Mouse (Mus musculus) limb, embryonic 11.5 days (tissue): ENCODE measurements around the gene Luzp2. TPM values are rescaled to one million over a fixed set of nuclear protein-coding genes. Genes with fewer than 3 reads are reported as not detected.

Experiments
- ATAC-seq: fragments of 200-750 bp; cut with Nextera tagmentation; 2 replicates; pipeline ENCODE4 v1.8.0; 2017; ENCODE audit warnings: low read depth; ENCODE audit not compliant: insufficient number of reproducible peaks, low FRiP score, low TSS enrichment
- DNase-seq: peaks from one replicate; pipeline ENCODE4 v3.0.0-alpha.2; 2015; ENCODE audit warnings: low spot score
- H3K27ac ChIP-seq: fragments of 300-500 bp; sonication (generic); replicated peaks from 2 replicates; pipeline ENCODE4 v1.5.1; 2014; ENCODE audit warnings: low read depth, mild to moderate bottlenecking, low read length
- H3K27me3 ChIP-seq: fragments of 300-500 bp; sonication (generic); 2 replicates; pipeline ENCODE4 v1.6.1; 2014; ENCODE audit warnings: mild to moderate bottlenecking, low read length, mixed read lengths; ENCODE audit not compliant: control insufficient read depth, insufficient read depth
- H3K36me3 ChIP-seq: fragments of 300-500 bp; sonication (generic); 2 replicates; pipeline ENCODE4 v1.6.1; 2014; ENCODE audit warnings: mild to moderate bottlenecking, low read length, moderate library complexity, mixed read lengths; ENCODE audit not compliant: control insufficient read depth, insufficient read depth
- H3K4me1 ChIP-seq: fragments of 300-500 bp; sonication (generic); 2 replicates; pipeline ENCODE4 v1.6.1; 2014; ENCODE audit warnings: low read length, mixed read lengths; ENCODE audit not compliant: control insufficient read depth, insufficient read depth
- H3K4me2 ChIP-seq: fragments of 300-500 bp; sonication (generic); 2 replicates; pipeline ENCODE4 v1.6.1; 2014; ENCODE audit warnings: low read depth, mild to moderate bottlenecking, moderate library complexity; ENCODE audit not compliant: severe bottlenecking
- H3K4me3 ChIP-seq: fragments of 300-500 bp; sonication (generic); 2 replicates; pipeline ENCODE4 v1.5.1; 2014; ENCODE audit warnings: low read depth, low read length
- H3K9ac ChIP-seq: fragments of 300-500 bp; sonication (generic); 2 replicates; pipeline ENCODE4 v1.6.1; 2014; ENCODE audit warnings: mild to moderate bottlenecking, low read length
- H3K9me3 ChIP-seq: fragments of 300-500 bp; sonication (generic); 2 replicates; pipeline ENCODE4 v1.6.1; 2016; ENCODE audit warnings: low read length; ENCODE audit not compliant: control insufficient read depth
- WGBS: fragments of 180-500 bp; shearing (Covaris S2); extraction: QIAGEN DNeasy Blood & Tissue Kit; methylation state at CpG from one replicate; pipeline ENCODE4 v1.1.7; 2014; 5-methylcytosine and 5-hydroxymethylcytosine counted together
- polyA plus RNA-seq: library from polyadenylated mRNA; unstranded; fragments of >200 nt; fragmentation: Nextera tagmentation; extraction: Ambion mirVana; gene quantifications from 2 replicates; pipeline ENCODE4 v1.2.1, GENCODE M21; 2014

The Luzp2 gene
- polyA plus RNA-seq, 1 experiment from 2014 or later: 0.97 TPM

DNA sequence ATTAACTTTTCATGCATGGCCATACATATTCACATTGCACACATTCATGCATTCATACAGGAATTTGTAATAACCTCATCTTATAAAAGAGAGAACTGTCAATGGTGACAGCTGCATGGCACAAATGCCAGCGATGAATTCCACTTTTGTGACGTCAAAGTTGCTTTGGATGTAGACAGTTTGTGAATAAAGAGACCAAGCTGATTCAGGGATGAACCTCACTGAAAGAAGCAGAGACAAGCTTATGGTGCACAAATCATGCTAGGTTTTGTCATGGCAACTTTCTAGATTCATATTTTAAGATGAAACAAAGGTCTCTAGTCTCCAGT, 11.4 kb downstream of the Luzp2 start:
- DNase-seq (no peak), ATAC-seq (no peak)
- Histone ChIP-seq H3K27me3 (no peaks in the 10 kb centered on the region), H3K9ac (no peak overlapping the region), H3K4me3 (no peak overlapping the region), H3K36me3 (no peaks in the 10 kb centered on the region), H3K4me2 (no peak overlapping the region), H3K9me3 (no peaks in the 10 kb centered on the region), H3K4me1 (no peaks in the 10 kb centered on the region), H3K27ac (no peak overlapping the region)
- 94% methylated on average over 2 of the region's 2 CpGs for WGBS

DNA sequence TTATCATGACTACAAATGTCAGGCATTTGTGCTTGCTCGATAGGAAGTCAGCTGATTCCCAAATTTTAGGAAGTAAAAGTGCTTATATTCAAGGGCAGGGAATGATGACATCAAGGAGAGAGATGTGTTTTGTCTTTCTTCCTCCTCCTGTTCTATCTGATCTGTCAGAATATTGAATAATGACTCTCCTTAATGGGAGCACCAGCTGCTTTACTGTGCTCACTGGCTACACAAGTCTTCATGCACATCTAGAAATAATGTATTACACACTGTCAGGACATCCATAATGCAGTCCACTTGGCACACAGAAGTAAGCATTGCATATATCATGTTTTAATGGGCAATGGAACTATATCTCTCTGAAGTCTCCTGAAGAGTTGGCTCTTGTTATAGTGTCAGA, 17.6 kb downstream of the Luzp2 start:
- ATAC-seq (no peak), DNase-seq (no peak)
- no peak overlapping the region for H3K9ac ChIP-seq

DNA sequence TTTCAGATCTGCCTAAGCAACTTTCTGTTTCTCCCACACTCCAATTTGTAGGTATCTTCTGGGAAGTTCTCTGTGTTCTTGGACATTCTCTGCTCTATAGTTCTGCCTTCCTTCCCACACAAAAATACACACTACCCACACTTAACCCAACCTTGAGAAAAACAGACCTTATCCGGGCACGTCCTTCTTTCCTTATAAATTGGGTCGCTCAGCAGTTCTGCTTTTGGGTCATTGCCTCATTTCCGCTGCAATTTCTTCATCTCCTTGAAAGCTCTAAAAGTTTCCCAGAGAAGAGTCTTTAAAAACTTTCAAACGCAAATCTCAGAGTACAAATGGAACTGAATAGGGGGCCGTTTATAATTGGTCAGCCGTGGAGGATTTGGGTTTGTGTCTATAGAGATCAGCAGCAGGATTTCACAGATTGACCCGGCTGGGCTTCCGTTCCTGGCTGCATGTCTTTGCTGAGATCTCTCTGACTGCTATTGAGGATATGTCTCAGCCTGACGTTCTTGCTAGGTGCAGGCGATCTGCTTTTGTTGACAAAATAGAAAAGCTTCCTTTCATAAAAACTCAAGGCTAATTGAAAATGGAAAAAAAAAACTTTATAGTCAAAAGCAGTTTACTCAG, 26.0 kb downstream of the Luzp2 start:
- no peaks in the 10 kb centered on the region for H3K4me1 ChIP-seq
- DNase-seq: no peak
- H3K4me3 ChIP-seq: no peak overlapping the region
- H3K9me3 ChIP-seq: no peaks in the 10 kb centered on the region
- no peak overlapping the region for H3K4me2 ChIP-seq
- no peak overlapping the region for H3K27ac ChIP-seq
- ATAC-seq: no peak
- no peaks in the 10 kb centered on the region for H3K27me3 ChIP-seq
- WGBS: 83% methylated on average over 11 of the region's 11 CpGs
- no peak overlapping the region for H3K9ac ChIP-seq
- no peaks in the 10 kb centered on the region for H3K36me3 ChIP-seq

More for the DNA sequence above, 17.6 kb downstream of the Luzp2 start:
- 83% methylated on average over 1 of the region's 1 CpGs for WGBS
- no peaks in the 10 kb centered on the region for H3K36me3 ChIP-seq
- H3K4me3 ChIP-seq: no peak overlapping the region
- no peak overlapping the region for H3K4me2 ChIP-seq
- H3K27ac ChIP-seq: no peak overlapping the region
- no peaks in the 10 kb centered on the region for H3K4me1 ChIP-seq
- H3K27me3 ChIP-seq: no peaks in the 10 kb centered on the region
- H3K9me3 ChIP-seq: no peaks in the 10 kb centered on the region

DNA sequence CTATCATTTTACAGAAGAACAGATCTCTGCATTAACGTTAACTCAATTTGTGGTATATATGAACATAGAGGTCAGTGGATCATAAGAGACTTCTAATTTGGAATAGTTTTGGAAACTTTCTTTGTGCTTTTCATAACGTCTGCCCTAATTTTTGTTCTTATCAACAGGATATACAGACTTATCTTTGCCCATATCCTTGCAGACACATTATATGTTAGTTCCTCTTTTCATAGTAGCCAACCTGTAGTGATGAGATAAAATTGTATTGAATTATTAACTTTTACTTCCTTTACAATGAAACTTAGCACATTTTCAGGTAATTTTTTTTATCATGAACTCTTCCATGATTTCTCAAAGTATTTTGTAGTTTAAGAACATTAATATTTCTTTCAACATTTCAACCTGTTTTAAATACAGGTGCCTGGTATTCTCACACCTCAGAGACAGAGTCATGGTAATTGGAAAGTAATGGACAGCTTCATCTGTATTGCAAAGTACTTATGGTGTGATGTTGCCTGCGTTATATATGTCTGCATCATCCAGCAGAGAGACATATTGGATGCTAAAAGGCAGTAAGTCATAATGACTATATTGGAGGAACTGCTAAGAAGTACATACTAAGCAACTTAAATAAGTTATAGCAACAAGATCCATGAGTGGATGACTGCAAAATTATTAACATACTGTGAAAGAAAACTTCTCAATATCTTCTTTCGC, 43.8 kb downstream of the Luzp2 start:
- Histone ChIP-seq H3K9ac (no peak overlapping the region), H3K4me2 (no peak overlapping the region), H3K9me3 (no peaks in the 10 kb centered on the region), H3K4me3 (no peak overlapping the region), H3K4me1 (no peaks in the 10 kb centered on the region), H3K27me3 (no peaks in the 10 kb centered on the region), H3K27ac (no peak overlapping the region), H3K36me3 (no peaks in the 10 kb centered on the region)
- ATAC-seq: no peak
- WGBS: 91% methylated on average over 4 of the region's 4 CpGs
- no peak for DNase-seq

DNA sequence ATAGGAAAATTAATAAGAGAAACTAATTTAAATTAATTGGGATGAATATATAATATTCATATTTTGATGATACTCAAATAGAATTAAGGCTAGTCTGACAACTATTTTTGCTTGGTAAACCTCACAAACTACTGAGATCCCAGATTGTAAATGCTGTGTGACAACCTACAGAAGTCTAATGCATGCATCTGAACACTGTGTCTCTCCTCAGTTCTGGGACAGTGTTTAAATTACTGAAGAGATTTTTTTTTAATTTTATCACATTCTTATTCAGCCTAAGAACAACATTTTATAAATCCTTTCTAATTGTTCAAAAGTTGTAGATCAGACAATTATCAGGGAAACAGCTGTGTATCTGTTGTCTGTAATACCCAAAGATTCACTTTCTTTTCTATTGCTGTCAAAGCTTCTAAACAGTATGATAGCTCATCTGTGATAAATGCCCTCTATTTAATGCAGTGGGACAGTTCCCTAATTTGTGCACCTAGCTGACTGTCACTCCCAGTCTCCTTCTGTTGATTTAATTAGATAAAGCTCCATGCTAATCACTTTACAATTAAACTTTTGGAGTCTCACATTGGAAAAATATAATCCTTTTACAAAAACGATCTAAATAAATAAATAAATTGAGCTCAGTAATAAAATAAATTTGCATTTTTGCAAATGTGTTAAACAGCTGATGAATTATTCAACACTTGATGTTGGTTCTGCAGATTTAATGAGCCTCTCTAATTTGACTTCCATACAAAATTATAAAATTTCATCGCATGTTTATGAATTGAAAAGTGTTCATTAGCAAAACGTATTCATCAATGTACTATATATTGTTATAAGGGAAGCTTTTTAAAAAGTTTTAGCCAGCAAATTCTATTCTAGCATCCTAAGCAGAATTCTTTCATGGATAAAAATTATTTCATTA, 58.7 kb downstream of the Luzp2 start:
- H3K36me3 ChIP-seq: no peaks in the 10 kb centered on the region
- no peak overlapping the region for H3K9ac ChIP-seq
- ATAC-seq: no peak
- no peaks in the 10 kb centered on the region for H3K4me1 ChIP-seq
- no peak overlapping the region for H3K27ac ChIP-seq
- no peaks in the 10 kb centered on the region for H3K9me3 ChIP-seq
- DNase-seq: no peak
- H3K4me2 ChIP-seq: no peak overlapping the region
- no peaks in the 10 kb centered on the region for H3K27me3 ChIP-seq
- no peak overlapping the region for H3K4me3 ChIP-seq
- 88% methylated on average over 3 of the region's 3 CpGs for WGBS

DNA sequence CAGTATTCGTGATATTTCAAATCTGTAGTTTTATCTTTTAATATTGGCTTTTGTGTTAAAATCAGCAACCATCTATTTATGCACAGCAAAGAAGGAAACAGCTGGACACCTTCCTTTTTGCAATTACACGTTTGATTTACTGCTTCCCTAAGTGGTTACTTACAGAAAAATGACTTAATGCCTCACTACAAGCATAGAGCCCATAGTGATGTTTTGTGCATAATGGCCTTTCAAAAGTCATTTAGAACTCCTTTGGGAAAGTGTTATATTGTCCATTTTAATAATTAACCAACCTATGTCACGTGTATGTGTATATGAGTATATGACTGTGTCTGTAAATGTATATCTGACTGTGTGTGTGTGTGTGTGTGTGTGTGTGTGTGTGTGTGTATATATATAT, 63.3 kb downstream of the Luzp2 start:
- H3K4me3 ChIP-seq: no peak overlapping the region
- H3K4me2 ChIP-seq: no peak overlapping the region
- H3K36me3 ChIP-seq: no peaks in the 10 kb centered on the region
- no peaks in the 10 kb centered on the region for H3K27me3 ChIP-seq
- no peak overlapping the region for H3K9ac ChIP-seq
- DNase-seq (no peak), ATAC-seq (no peak)
- no peaks in the 10 kb centered on the region for H3K4me1 ChIP-seq
- H3K9me3 ChIP-seq: no peaks in the 10 kb centered on the region
- H3K27ac ChIP-seq: no peak overlapping the region
- WGBS: 83% methylated on average over 3 of the region's 3 CpGs

DNA sequence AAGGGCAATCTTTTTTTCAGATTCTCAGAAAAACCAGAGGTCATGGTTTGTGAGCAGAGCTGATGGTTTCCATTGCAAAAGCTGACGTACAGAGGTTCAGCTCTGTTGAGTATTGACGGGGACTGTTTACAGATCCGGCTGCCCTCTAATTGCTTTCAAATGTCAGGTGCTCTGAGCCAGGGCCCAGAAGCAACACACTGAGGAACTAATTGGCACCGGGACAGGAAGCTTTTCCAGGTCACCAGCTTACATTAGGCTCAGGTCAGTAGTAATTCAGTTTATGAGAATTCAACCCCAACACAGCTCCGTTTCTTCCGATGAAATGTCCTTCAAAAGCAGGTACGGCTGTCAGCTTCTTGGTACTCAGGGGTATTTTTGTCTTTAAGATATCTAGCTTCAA, 74.7 kb downstream of the Luzp2 start:
- H3K4me2 ChIP-seq: no peak overlapping the region
- no peak overlapping the region for H3K27ac ChIP-seq
- ATAC-seq (no peak), DNase-seq (peak; percentile 27)
- no peaks in the 10 kb centered on the region for H3K27me3 ChIP-seq
- no peaks in the 10 kb centered on the region for H3K36me3 ChIP-seq
- no peak overlapping the region for H3K9ac ChIP-seq
- no peaks in the 10 kb centered on the region for H3K4me1 ChIP-seq
- 26% methylated on average over 7 of the region's 7 CpGs for WGBS
- no peak overlapping the region for H3K4me3 ChIP-seq
- no peaks in the 10 kb centered on the region for H3K9me3 ChIP-seq

DNA sequence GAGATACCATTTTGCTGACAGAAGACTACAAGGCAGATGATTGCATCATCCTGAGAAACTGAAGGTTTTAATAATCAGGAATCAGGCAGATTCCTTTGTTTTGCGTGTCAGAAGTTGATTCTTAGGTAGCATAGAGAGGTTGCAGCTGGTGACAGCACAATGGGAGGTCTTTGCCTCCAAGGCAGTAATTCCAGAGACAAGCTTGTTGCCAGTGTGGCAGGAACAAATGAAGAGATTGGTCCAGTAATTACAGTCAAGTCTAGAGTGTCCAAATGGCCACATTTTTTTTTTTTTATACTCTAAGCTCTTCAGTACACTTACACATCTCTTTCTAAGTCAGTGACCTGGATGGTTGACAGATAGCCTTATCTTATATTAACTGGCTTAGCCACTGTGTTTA, 78.7 kb downstream of the Luzp2 start:
- no peaks in the 10 kb centered on the region for H3K27me3 ChIP-seq
- H3K4me1 ChIP-seq: no peaks in the 10 kb centered on the region
- DNase-seq (no peak), ATAC-seq (no peak)
- no peaks in the 10 kb centered on the region for H3K9me3 ChIP-seq
- 35% methylated on average over 1 of the region's 1 CpGs for WGBS
- H3K9ac ChIP-seq: no peak overlapping the region
- no peaks in the 10 kb centered on the region for H3K36me3 ChIP-seq
- H3K27ac ChIP-seq: no peak overlapping the region
- no peak overlapping the region for H3K4me2 ChIP-seq
- no peak overlapping the region for H3K4me3 ChIP-seq
